Mouse (Mus musculus) MN1 (cell line): ENCODE measurements around the gene Elmod2.
"Not testable (repeated sequence)": the region's sequence is repeated elsewhere in the genome, so short reads cannot be mapped to it uniquely, and the experiment has no call there.

ENCODE experiments used
- DNase-seq: peaks from one replicate; pipeline ENCODE4 v3.0.0-alpha.2; 2016; ENCODE audit warnings: low spot score

Elmod2 gene

DNA sequence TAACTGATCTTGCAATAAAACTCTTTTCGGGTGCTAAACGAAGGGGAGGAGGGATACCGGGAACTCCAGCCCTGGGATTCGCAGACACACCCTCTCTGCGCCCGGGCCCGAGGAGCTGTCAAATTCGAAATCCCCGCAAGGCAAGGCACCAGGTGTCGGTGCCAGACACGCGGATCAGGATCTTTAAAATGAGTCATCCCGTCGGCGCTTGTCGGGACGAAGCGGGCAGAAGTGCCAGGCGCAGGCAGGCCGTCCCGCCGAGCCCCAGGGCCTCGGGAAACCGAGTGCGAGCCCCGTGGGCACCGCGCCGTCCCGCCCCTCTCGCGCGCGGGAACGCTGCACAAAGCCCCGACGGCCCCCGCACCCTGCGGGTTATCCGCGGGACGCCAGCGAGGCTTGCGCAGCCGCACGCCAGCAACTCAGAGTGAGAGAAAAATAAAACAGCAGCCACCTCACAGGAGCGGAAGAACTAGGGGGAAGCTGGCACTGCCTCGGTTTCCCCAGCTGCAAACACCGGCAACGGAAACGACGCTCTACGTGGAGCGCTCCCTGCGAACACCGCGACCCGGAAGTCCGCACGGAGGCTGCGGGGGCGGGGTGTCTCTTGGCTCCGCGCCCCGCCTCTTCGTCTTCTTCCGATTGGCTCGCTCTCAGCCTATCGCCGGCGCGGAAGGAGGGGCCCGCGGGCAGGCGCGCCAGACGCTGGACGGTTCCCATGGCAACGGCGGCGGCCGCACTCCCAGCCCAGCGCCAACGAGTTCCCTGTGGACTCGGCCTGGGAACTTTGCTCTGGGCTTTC is at the start of gene Elmod2:
Gene Elmod2, minus strand, starts transcription at position 588 of the 799 bp plus-strand sequence.
- DNase-seq, result peak; percentile 98

GRCm38 (mm10) chr8:83381016-83381415 is 48.7 kb upstream of the Elmod2 start:
- no peak for DNase-seq

DNA sequence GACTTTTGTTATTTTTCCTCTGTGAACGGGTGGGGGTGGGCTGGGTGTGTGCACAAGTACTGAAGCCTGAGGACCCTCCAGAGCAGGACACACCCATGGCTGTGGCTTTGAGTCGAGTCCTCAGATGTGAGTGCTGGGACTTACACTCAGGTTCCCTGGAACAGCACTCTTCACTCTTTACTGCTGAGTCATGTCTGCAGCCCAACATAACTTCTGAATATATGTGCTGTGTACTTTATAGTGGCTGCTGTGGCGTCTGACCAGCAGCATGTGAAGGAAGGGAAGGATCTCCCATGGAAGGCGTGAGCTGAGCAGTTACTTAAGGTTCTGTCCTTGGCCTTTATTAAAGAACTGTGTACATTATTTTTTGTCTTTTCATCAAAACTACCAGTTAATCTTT is 47.9 kb upstream of the Elmod2 start:
- no peak for DNase-seq

DNA sequence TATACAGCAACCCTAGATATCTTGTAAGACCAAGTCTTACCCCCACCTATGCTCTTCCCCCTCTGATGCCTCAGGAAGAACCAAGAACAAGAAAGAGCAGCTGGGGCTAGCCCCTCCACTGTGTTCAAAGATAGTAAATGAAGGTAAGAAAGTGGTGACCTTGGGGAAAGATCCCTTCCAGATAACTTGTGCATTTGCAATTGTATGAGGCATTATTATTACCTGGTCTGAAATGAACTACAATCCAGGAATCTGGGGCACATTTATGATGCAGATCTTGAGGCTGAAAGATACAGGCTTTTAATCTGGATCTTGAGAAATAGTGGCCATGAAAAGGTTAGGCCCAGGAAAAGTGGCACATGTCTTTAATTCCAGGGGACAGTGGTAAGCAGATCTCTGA is 44.9 kb upstream of the Elmod2 start:
- DNase-seq, result no peak

GRCm38 (mm10) chr8:83363156-83363769 is 31.0 kb upstream of the Elmod2 start:
- no peak for DNase-seq

GRCm38 (mm10) chr8:83351315-83351714 is 19.0 kb upstream of the Elmod2 start:
- DNase-seq, result no peak

GRCm38 (mm10) chr8:83348263-83348662 is 16.0 kb upstream of the Elmod2 start, which contains the start of gene Mgat4d:
Gene Mgat4d (plus strand): TSS chr8:83348471.
- DNase-seq, result no peak

- peak; percentile 53 for DNase-seq
These were observed 10.4 kb upstream of the Elmod2 start for GRCm38 (mm10) chr8:83342693-83343092.

DNA sequence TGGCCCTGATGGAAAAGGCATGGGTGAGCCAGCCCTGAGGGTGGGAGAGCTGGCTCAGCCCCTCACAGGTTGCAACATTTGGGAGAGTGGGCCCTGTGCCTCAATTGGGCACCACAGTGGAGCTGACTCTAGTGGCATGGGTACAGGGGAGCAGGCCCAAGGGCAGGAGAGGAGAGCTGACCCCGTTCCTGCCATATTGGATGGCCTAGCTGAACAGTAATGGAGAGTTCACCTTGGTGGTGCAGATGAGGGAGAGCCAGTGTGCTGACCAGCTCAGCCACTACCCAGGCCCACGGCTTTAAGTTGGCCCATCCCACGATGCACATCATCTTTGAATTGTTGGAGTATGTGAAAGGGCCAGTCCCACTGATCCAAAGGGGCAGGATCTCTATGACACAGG is 9.8 kb upstream of the Elmod2 start:
- no peak for DNase-seq

DNA sequence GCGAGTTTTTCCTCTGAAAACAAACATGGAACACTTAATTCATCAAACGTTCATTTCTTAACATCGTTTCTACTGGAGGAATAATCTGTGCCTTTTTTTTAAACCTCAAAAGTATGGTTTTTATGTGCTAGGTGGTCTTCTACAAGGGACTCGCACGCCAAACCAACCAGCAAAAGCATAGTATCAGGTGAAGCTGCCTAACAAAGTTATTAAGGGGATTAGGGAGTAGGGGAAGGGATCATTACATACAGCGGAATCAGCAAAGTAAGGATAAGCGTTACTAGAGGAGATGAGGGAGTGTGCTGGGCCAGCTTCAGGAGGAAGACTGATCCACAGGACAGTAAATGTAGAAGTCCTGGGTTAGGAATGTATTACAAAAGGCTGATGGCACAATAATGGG is 578 bp upstream of the Elmod2 start:
- no peak for DNase-seq

DNA sequence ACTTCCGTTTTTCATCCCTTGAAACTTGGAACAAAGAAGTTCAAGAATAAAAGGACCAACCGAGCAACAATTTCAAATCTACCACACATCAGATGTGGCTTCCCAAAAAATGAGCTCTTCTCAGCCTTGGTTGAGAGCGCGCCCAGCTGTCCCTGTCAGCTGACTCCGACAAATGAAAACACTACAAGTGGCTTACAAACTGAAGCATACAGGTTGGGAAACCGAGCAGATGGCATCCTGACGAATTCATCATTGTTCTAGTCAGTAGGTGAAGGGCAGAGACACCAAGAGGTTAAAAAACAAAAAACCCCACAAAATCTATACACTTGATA is 753 bp downstream of the Elmod2 start:
- peak; percentile 53 for DNase-seq

DNA sequence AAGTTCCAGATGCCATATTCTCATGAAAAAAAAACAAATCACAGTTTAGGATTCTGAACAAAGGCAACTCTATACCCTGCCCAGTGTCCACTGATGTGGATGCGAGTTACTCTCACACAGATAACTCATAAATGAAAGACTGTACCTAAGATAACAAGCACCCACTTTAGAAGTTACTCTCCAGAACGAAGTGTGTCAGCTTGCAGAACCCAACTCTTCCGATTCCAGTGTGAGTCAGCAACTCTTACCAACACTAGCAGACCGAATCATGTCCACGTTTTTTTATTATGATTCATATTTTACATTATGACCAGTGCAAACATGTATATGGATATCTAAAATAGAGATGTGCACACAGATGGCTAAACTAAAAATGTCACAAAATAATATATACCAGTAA is 4.4 kb downstream of the Elmod2 start:
- DNase-seq, result no peak

- no peak for DNase-seq
These were observed 9.2 kb downstream of the Elmod2 start for GRCm38 (mm10) chr8:83323056-83323455.

DNA sequence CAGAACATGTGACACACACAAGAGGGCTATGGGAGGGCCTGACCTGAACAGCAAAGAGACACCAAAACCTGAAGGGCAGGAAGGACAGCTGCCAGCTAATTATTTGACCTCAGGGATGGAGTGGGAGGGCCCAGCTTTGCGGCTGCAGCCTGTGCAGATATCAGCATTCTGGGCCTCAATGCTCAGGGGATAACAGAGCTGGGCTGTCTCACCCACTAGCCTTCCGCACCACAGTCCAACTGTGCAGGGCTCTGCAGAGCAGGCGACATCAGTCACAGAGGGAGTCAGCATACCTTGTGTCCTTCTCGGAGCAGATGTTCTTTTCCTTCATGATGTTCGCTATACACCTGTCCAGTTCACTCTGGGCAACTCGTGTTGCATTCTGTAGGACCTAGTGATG is 9.9 kb downstream of the Elmod2 start:
- DNase-seq, result no peak

GRCm38 (mm10) chr8:83320543-83320942 is 11.7 kb downstream of the Elmod2 start:
- no peak for DNase-seq

DNA sequence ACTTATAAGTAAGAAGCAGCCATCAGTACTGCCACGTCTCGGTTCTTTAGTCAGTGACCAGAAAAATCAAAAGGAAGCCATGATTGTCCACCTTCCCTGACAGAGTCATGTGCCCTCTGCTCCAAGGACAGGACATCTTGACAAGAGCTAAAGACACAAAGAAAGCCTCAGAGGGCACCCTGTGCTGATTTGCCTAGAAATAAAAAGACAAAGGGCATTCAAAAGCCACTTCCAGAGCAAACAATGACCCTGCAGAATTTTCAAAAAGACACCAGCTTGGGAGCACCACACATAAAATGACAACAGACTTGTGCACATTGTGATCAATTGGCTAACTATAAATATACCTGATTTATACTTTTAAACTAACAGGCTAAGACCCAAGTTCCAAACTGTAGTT is 16.6 kb downstream of the Elmod2 start:
- DNase-seq, result no peak

DNA sequence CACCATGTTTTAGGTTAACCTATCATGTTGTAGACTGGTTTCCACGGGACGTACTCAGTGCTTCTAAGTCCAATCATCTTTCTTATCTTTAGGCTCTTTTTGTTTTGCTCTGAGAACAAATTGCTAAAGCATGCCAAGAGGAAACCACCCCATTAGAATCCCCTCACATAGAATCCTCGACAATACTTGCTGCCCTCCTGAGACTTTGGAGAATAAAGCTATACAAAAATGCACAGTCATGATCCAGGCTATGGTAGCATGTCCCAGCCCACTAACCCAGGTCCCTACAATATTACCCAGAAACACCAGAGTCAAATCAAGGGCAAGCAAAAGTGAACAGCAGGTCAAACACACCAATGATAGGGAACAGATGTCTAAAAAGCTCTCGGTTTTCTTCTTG is 17.2 kb downstream of the Elmod2 start:
- DNase-seq, result not testable (repeated sequence)

DNA sequence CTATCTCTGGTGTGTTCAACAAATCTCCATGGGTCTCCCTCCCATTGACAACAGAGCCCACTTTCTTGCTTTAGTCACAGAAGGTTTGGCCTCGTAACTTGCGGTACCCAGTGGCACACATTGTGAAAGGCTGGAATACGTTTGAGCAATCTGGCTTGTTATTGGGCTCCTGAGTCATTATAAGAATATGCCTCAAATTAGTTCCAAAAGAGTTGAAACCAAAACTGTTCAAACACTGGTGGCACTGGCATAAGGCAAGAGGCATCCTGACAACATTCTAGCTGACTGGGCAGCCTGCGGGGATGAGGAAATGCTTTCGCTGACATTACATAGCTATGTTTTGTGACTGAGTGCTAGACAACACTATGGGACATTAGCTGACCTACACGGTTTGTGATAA is 22.4 kb downstream of the Elmod2 start:
- DNase-seq, result peak; percentile 30

GRCm38 (mm10) chr8:83304946-83305345 is 27.3 kb downstream of the Elmod2 start:
- DNase-seq, result no peak

- DNase-seq, result no peak
These were observed 32.2 kb downstream of the Elmod2 start for GRCm38 (mm10) chr8:83300135-83300534.

DNA sequence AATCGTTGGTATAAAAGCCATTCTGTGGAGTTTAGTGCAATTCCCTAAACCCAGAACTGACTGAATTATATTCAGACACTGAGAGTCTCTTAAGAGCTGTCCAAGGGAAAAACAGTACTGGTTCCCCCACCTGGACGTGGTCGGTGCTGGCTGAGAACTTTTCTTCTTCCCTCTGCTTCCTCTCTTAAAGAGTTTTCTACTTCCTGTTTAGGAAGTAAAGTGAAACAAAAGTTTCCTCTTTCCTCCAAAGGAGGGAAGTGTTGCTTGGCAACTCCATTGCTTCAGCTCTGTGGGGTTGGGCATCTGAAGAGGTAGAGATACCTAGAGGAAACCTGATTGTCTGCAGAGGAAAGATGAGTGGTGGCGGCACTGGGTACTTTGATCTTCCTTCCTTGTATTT is 34.9 kb downstream of the Elmod2 start:
- no peak for DNase-seq

DNA sequence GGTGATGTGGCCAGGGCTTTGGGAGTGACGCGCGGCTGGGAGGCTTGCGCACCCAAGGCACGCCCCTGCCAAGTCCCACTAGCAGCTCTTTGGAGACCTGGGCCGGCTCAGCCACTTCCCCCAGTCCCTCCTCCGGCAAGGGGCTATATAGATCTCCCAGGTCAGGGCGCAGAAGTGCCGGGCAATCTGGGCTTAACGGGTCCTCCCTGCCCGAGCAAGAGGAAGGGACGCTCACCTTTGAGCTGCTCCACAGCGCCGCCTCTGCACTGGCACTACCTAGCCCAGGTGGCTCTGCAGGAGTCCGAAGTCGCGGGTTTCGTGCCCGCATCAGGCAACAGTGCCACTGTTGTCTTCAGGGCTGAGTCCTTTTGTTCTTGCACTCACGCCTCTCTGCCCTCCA is 42.1 kb downstream of the Elmod2 start, which contains the start of gene Ucp1:
Gene Ucp1, plus strand, starts transcription at position 177 of the 400 bp plus-strand sequence.
- DNase-seq, result no peak

DNA sequence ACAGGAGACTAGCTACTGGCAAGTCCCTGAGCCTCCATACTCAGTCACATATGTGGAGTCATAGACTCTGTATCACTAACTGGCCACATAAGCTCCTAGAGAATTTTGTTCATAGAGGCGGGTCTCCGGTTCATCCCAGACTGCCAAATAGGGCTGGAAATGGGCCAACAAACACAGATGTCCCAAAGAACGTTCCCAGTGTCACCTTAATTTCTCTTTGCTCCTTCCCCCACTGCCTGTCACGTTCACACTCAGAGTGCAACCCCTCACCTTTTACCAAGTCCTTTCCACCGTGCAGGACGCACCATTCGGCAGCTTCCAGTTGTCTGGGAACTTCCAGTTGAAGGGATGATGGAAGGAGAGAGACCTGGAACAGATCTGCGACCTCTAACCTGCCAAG is 46.9 kb downstream of the Elmod2 start:
- no peak for DNase-seq

- DNase-seq, result no peak
These were observed 53.9 kb downstream of the Elmod2 start for GRCm38 (mm10) chr8:83278431-83278830.
